Mouse (Mus musculus): ENCODE data around the gene Nudt3. TPM values are rescaled to one million over a fixed set of nuclear protein-coding genes. Genes with fewer than 3 reads are reported as not detected.
A peak's percentile ranks its signal among the peaks of the same experiment; 100 is the strongest.

The Nudt3 gene
- total and polyA plus RNA-seq, 3 experiments: 79.8 to 245 (median 140) TPM

DNA sequence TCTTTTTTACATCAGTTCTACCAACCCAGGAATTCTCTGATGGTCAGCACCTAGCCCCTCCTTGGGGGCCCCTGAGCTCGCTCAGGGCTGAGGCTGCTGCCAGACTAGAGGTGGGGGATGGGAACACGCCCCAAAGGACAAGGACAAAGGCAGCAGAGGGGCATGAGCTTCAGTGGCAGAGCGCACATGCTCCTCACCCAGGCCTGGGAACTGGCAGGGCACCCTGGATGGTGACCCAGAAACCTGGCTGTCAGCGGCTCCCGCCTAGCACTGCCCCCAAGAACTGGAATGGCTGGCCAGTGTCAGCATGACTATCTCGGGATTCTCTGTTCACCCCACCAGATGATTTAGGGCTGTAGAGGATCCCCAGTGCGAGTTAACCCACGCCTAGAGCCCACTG lies 74.1 kb downstream of the Nudt3 start:
- peaks cover 15% of the 10 kb centered on the region for H3K27me3 ChIP-seq (ENCODE audit: insufficient read depth, low read length)
- TF ChIP-seq CTCF (IDR thresholded peaks at IDR 0.05; ENCODE audit: low read depth, low read length) (no peak), TAL1 (conservative IDR thresholded peaks at IDR 0.05; ENCODE audit: low read depth, low read length) (no peak), POLR2AphosphoS5 (IDR thresholded peaks at IDR 0.05; ENCODE audit: insufficient replicate concordance, low read depth, low read length) (no peak), GATA2 (IDR thresholded peaks at IDR 0.05; ENCODE audit: borderline replicate concordance, low read depth, low read length) (no peak), GATA1 (IDR thresholded peaks at IDR 0.05; ENCODE audit: borderline replicate concordance, low read length) (no peak)
- H3K4me3 ChIP-seq (ENCODE audit: low read depth, low read length): peak overlapping the region; percentile 11; the same call in 1 of the 2 replicates
- ATAC-seq (ENCODE audit: extremely low read depth, insufficient number of reproducible peaks, low FRiP score, poor library complexity, severe bottlenecking) (no peak), DNase-seq (ENCODE audit: low spot score) (no peak)
- no peaks in the 10 kb centered on the region for H3K9me3 ChIP-seq (replicated peaks)
- peaks cover 8% of the 10 kb centered on the region for H3K36me3 ChIP-seq (replicated peaks)
- H3K4me1 ChIP-seq (ENCODE audit: insufficient read depth, low read depth, low read length): peaks cover 54% of the 10 kb centered on the region

DNA sequence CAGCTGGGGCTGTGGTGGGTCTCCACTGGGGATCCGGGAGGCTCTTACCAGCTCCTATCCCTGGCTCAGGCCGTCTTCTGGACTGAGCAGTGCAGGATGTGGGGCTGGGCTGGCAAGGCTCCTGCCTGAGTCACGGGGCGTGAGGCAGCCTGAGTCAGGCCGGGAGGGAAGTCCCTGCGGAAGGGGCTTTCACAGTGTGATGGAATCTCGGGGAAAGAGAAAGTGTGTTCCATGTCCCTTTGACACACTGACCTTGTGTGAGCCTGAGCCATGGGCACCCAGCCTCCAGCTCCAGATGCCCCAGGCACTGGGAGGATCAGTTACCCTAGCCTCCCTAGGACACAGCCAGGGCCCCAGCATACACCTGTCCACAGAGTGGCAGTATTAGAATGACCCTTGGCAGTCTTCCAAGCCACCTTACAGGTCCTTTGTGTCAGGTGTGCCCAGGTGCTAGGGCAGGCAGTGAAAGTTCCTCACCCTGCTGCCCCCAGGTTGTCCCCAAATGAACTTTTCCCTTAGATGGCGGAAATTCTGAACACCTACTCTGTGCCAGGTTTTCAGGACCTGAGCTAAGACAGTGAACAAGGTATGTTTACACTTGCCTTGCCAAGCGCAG lies 75.9 kb downstream of the Nudt3 start:
- no peak for TF ChIP-seq POLR2AphosphoS5 (IDR thresholded peaks at IDR 0.05; ENCODE audit: insufficient replicate concordance, low read depth, low read length)
- TF ChIP-seq CTCF (IDR thresholded peaks at IDR 0.05; ENCODE audit: low read depth, low read length): no peak
- no peak for TF ChIP-seq GATA1 (IDR thresholded peaks at IDR 0.05; ENCODE audit: borderline replicate concordance, low read length)
- no peak for TF ChIP-seq GATA2 (IDR thresholded peaks at IDR 0.05; ENCODE audit: borderline replicate concordance, low read depth, low read length)
- TF ChIP-seq TAL1 (conservative IDR thresholded peaks at IDR 0.05; ENCODE audit: low read depth, low read length): no peak
- H3K9me3 ChIP-seq (replicated peaks): no peaks in the 10 kb centered on the region
- peaks cover 22% of the 10 kb centered on the region for H3K27me3 ChIP-seq (ENCODE audit: insufficient read depth, low read length)
- DNase-seq (ENCODE audit: low spot score) (no peak), ATAC-seq (ENCODE audit: extremely low read depth, insufficient number of reproducible peaks, low FRiP score, poor library complexity, severe bottlenecking) (no peak)
- peaks cover 1% of the 10 kb centered on the region for H3K36me3 ChIP-seq (replicated peaks)
- peaks cover 39% of the 10 kb centered on the region for H3K4me1 ChIP-seq (ENCODE audit: insufficient read depth, low read depth, low read length)
- H3K4me3 ChIP-seq (ENCODE audit: low read depth, low read length): no peak overlapping the region

DNA sequence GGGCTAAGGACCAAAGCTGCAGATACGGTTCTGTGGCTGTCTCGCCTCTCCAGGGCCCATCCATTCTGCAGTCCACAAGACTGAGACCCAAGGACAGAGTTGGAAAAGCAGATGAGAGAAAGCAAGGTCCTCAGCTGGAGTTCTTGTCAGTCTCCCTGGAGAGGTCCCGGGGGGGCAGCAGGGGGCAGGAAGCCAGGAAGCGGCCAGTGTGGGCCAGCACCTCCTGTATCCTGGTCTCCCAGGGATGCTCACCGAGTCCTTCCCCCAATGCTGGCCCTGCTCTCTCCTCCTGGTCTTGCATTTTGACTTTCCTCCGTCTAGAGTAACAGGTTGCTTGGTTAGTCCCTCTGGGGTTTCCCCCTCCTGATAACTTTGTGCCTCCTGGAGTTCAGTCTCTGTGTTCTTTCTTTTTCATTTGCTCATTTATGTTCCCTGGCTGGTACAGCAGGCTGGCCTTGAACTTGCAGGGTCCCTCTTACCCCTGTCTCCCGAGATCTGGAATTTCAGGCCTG lies 76.7 kb downstream of the Nudt3 start:
- TF ChIP-seq TAL1 (conservative IDR thresholded peaks at IDR 0.05; ENCODE audit: low read depth, low read length) (no peak), GATA2 (IDR thresholded peaks at IDR 0.05; ENCODE audit: borderline replicate concordance, low read depth, low read length) (no peak), CTCF (IDR thresholded peaks at IDR 0.05; ENCODE audit: low read depth, low read length) (no peak), GATA1 (IDR thresholded peaks at IDR 0.05; ENCODE audit: borderline replicate concordance, low read length) (no peak), POLR2AphosphoS5 (IDR thresholded peaks at IDR 0.05; ENCODE audit: insufficient replicate concordance, low read depth, low read length) (no peak)
- DNase-seq (ENCODE audit: low spot score): no peak
- no peaks in the 10 kb centered on the region for H3K9me3 ChIP-seq (replicated peaks)
- no peaks in the 10 kb centered on the region for H3K36me3 ChIP-seq (replicated peaks)
- peaks cover 25% of the 10 kb centered on the region for H3K27me3 ChIP-seq (ENCODE audit: insufficient read depth, low read length)
- no peak for ATAC-seq (ENCODE audit: extremely low read depth, insufficient number of reproducible peaks, low FRiP score, poor library complexity, severe bottlenecking)
- H3K4me1 ChIP-seq (ENCODE audit: insufficient read depth, low read depth, low read length): peaks cover 31% of the 10 kb centered on the region
- H3K4me3 ChIP-seq (ENCODE audit: low read depth, low read length): no peak overlapping the region

DNA sequence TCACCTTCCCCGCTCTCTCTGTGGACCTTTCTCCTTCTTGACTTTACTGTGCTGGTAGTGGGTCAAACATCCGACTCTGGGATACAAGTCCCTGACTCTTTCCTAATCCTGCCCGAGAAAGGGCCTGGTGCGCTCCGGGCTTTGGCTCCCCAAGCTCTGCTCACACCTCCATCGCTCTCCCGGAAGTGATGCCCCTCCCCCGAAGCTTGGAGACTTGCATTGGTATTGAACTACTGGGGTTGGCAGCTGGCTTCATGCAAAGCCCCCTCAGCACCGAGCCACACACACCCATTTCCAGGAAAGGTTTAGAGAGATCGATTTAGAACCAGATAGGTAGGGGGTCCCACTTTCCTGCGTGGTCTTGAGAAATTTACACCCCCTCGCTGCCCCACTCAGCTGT lies 77.3 kb downstream of the Nudt3 start:
- peaks cover 29% of the 10 kb centered on the region for H3K4me1 ChIP-seq (ENCODE audit: insufficient read depth, low read depth, low read length)
- no peak overlapping the region for H3K4me3 ChIP-seq (ENCODE audit: low read depth, low read length)
- DNase-seq (ENCODE audit: low spot score): no peak
- ATAC-seq (ENCODE audit: extremely low read depth, insufficient number of reproducible peaks, low FRiP score, poor library complexity, severe bottlenecking): no peak
- peaks cover 30% of the 10 kb centered on the region for H3K27me3 ChIP-seq (ENCODE audit: insufficient read depth, low read length)
- no peak for TF ChIP-seq POLR2AphosphoS5 (IDR thresholded peaks at IDR 0.05; ENCODE audit: insufficient replicate concordance, low read depth, low read length)
- H3K9me3 ChIP-seq (replicated peaks): no peaks in the 10 kb centered on the region
- H3K36me3 ChIP-seq (replicated peaks): no peaks in the 10 kb centered on the region

DNA sequence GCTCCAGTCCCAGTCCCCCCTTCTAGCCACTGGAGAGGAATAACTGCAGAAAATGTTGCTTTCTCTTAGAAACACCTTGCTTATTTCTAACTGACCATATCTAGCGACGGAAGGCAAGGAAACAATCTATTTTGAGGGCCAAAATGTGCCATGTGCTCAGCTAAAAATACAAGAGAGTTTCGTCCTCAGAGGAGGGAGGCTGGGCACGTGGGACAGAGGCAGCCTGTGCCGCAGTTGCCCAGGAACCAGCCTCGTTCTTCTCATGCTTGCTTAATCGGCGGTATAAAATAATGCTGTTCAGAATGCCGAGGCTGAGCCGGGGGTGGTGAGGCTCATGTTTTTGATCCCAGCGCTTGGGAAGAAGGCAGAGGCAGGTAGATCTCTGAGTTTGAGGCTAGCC lies 78.7 kb downstream of the Nudt3 start:
- Histone ChIP-seq H3K36me3 (replicated peaks) (no peaks in the 10 kb centered on the region), H3K4me3 (ENCODE audit: low read depth, low read length) (no peak overlapping the region), H3K4me1 (ENCODE audit: insufficient read depth, low read depth, low read length) (peaks cover 18% of the 10 kb centered on the region), H3K9me3 (replicated peaks) (no peaks in the 10 kb centered on the region), H3K27me3 (ENCODE audit: insufficient read depth, low read length) (peaks cover 34% of the 10 kb centered on the region)
- ATAC-seq (ENCODE audit: extremely low read depth, insufficient number of reproducible peaks, low FRiP score, poor library complexity, severe bottlenecking): no peak
- no peak for DNase-seq (ENCODE audit: low spot score)
- TF ChIP-seq GATA2 (IDR thresholded peaks at IDR 0.05; ENCODE audit: borderline replicate concordance, low read depth, low read length) (no peak), TAL1 (conservative IDR thresholded peaks at IDR 0.05; ENCODE audit: low read depth, low read length) (no peak), POLR2AphosphoS5 (IDR thresholded peaks at IDR 0.05; ENCODE audit: insufficient replicate concordance, low read depth, low read length) (no peak), GATA1 (IDR thresholded peaks at IDR 0.05; ENCODE audit: borderline replicate concordance, low read length) (no peak), CTCF (IDR thresholded peaks at IDR 0.05; ENCODE audit: low read depth, low read length) (no peak)

DNA sequence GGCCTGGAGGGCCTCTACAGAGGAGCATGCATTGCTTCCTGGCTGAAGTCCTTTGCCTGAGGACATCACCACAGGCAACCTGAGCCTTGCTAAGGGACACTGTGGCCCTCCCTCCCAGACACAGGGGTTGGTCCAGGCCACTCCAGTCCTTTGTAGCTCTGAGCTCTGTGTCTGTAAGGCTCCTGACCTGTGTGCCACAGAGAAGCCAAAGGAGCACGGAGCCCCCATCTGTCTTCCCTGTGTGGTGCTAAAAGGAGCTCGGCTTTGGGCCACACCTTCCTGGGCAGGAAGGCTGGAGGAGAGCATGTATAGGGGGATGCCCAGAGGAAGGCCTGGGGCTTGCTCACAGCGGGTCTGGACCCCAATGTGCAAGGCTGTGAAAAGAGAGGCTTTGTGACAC lies 81.3 kb downstream of the Nudt3 start:
- Histone ChIP-seq H3K27me3 (ENCODE audit: insufficient read depth, low read length) (peaks cover 43% of the 10 kb centered on the region), H3K9me3 (replicated peaks) (no peaks in the 10 kb centered on the region), H3K4me3 (ENCODE audit: low read depth, low read length) (no peak overlapping the region), H3K36me3 (replicated peaks) (no peaks in the 10 kb centered on the region), H3K4me1 (ENCODE audit: insufficient read depth, low read depth, low read length) (peaks cover 7% of the 10 kb centered on the region; the same call in 1 of the 2 replicates)
- TF ChIP-seq TAL1 (conservative IDR thresholded peaks at IDR 0.05; ENCODE audit: low read depth, low read length) (no peak), GATA1 (IDR thresholded peaks at IDR 0.05; ENCODE audit: borderline replicate concordance, low read length) (no peak), POLR2AphosphoS5 (IDR thresholded peaks at IDR 0.05; ENCODE audit: insufficient replicate concordance, low read depth, low read length) (no peak), GATA2 (IDR thresholded peaks at IDR 0.05; ENCODE audit: borderline replicate concordance, low read depth, low read length) (no peak), CTCF (IDR thresholded peaks at IDR 0.05; ENCODE audit: low read depth, low read length) (no peak)
- no peak for DNase-seq (ENCODE audit: low spot score)
- no peak for ATAC-seq (ENCODE audit: extremely low read depth, insufficient number of reproducible peaks, low FRiP score, poor library complexity, severe bottlenecking)

All from G1E (cell line).